Mouse (Mus musculus) heart, postnatal 4 days (tissue): ENCODE measurements around the gene Epb41l2. TPM values are rescaled to one million over a fixed set of nuclear protein-coding genes. Genes with fewer than 3 reads are reported as not detected.
A peak's percentile ranks its signal among the peaks of the same experiment; 100 is the strongest.

Experiments
- DNase-seq: peaks from one replicate; pipeline ENCODE4 v3.0.0; 2021
- total RNA-seq, 2 experiments: library from RNA; stranded (reverse); gene quantifications; 2 replicates each; pipeline ENCODE4 v1.2.3; 2021

The Epb41l2 gene
- total RNA-seq, 2 experiments from 2014 or later, result 90.5 to 91.5 TPM

- DNase-seq, result no peak
These were observed 78.1 kb downstream of the Epb41l2 start for GRCm38 (mm10) chr10:25437586-25438298.

- DNase-seq, result no peak
These were observed 78.7 kb downstream of the Epb41l2 start for GRCm38 (mm10) chr10:25438299-25438680.

- DNase-seq, result no peak
These were observed 79.6 kb downstream of the Epb41l2 start for GRCm38 (mm10) chr10:25439163-25439562.

DNA sequence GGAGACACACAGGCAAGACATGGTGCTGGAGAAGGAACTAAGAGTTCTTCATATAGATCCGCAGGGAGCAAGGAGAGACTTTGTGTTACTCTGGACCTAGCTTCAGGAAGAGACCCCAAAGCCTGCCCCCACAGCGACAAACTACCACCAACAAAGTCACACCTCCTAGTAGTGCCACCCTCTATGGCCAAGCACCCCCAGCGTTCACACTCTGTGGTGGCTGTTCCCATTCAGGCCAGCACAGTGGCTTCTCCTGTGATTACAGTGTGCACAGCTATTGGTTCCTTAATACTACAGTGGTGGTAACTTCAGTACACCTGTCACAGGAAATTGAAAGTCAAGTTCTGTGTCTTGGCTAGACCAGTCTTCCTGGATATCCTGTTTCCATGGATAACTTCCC, 80.3 kb downstream of the Epb41l2 start:
- no peak for DNase-seq

GRCm38 (mm10) chr10:25441405-25441804, 81.8 kb downstream of the Epb41l2 start:
- DNase-seq, result no peak

GRCm38 (mm10) chr10:25443626-25444025, 84.0 kb downstream of the Epb41l2 start:
- no peak for DNase-seq

DNA sequence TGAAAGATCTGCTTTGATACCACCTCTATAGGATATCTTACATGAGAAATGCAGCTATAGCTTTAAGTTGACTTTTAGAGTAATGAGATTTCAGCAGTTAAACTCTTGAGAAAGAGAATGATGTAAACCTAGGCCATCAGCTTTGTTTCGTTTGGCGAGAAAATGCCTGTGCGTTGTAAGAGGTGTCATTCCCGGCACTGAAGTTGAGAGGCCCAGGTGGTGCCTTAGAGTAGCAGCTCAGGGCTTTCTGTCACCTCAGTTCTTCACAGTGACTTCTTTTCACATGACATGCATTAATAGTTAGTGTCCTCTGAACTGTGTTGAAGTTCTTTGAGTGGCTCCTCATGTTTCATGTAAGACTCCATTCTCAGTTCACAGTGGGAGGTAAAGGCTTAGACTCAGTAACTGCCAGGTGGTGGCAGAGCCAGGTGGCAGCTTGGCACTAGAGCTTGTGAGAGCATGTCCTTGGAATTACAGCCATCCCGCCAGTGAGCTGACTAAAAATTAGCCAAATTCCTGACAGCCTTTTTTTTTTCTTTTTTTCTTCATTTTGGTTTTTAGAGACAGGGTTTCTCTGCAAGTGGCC, 84.7 kb downstream of the Epb41l2 start:
- DNase-seq, result no peak

- no peak for DNase-seq
These were observed 87.4 kb downstream of the Epb41l2 start for GRCm38 (mm10) chr10:25446953-25447525.

GRCm38 (mm10) chr10:25448676-25449075, 89.1 kb downstream of the Epb41l2 start:
- DNase-seq, result no peak

GRCm38 (mm10) chr10:25449312-25450020, 89.9 kb downstream of the Epb41l2 start:
- no peak for DNase-seq

DNA sequence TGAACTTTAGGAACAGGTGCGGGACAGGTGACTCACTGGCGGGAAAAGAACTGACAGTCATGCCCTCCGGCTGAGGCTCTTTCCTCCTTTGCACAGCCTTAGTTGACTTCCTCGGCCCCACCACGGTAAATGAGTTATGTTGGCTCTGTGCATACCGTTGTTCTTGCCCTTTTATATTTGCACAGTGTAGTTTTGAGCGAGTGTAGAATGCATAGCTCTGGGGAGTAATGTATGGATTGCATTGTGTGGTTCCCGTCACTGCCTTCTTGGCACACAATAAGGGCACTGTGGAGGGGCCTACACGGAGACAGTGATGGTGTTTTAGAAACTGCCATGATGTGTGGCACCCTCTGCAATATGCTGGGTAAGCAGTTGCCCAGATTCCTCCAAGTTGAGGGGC, 93.6 kb downstream of the Epb41l2 start:
- DNase-seq, result no peak

DNA sequence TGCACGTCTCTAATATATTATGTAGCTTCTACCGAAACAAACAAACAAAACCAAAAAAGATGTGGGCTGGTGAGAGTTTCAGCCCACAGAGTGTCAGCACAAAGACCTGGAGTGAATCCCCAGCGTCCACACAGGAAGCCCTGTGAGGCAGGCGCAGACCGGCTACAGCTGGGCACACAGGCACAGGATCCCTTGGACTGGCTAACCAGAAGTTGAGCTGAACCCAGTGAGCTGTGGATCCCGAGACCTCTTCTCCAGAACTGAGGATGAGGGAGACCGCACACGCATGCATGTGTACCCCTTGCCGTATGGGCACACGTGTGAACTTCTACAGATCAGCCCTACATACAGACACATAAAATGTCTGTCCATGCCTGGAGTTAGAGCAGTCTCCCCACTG, 94.2 kb downstream of the Epb41l2 start:
- no peak for DNase-seq

GRCm38 (mm10) chr10:25457118-25457517, 97.5 kb downstream of the Epb41l2 start:
- DNase-seq, result no peak

GRCm38 (mm10) chr10:25457996-25458395, 98.4 kb downstream of the Epb41l2 start:
- DNase-seq, result no peak

DNA sequence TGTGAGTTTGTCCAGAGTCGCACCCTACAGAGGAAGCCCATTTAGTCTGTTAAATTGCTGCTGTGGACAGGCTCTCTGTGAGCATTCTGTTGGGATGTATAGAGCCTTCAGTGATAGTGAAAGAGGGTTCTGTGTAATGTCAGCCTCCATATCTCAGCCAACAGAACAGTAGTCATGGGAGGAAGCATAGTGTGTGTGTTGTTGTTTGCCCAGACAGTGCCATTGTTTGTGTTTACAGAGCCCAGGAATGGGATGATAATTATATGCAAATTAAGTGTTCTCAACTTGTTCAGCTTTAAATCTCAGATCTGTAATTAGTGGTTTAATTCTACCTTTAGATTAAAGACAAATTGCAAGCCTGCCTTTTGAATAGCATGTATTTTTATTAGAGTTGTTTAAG, 102.2 kb downstream of the Epb41l2 start:
- DNase-seq, result no peak

- no peak for DNase-seq
These were observed 103.1 kb downstream of the Epb41l2 start for GRCm38 (mm10) chr10:25462669-25463068.

- DNase-seq, result no peak
These were observed 106.9 kb downstream of the Epb41l2 start for GRCm38 (mm10) chr10:25466493-25466892.

- DNase-seq, result no peak
These were observed 112.3 kb downstream of the Epb41l2 start for GRCm38 (mm10) chr10:25471944-25472343.

DNA sequence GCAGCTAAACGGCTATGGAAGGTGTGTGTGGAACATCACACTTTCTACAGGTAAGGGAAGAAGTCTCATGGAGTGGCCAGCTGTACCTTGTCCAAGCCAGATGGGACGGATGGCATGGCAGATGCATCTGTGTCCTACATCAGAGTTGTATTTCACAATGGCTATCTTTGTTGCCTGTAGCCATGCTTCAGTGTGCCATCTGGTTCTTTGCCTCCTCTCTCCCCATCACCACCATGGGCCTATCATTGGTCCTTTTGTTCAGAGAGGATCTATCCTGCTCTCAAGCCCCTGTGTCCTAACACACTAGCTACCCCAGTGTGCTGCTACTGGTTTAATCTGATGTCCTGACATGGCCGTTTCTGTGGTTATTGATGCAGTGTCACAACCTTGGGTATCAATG, 120.1 kb downstream of the Epb41l2 start:
- no peak for DNase-seq

- DNase-seq, result no peak
These were observed 123.2 kb downstream of the Epb41l2 start for GRCm38 (mm10) chr10:25482791-25483190.

DNA sequence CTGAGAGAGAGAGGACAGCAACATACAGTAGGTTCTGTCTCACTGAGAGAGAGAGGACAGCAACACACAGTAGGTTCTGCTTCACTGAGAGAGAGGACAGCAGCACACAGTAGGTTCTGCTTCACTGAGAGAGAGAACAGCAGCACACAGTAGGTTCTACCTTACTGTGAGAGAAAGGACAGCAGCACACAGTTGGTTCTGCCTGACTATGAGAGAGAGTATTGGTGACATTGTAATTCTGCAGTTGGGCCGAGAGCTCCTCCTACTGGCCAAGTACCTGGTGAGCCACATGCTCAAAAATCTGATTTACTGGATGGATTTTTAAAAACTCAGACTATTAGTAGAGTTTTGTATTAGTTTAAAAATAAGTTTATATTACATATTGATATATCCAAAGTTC, 128.9 kb downstream of the Epb41l2 start:
- DNase-seq, result peak; percentile 83

DNA sequence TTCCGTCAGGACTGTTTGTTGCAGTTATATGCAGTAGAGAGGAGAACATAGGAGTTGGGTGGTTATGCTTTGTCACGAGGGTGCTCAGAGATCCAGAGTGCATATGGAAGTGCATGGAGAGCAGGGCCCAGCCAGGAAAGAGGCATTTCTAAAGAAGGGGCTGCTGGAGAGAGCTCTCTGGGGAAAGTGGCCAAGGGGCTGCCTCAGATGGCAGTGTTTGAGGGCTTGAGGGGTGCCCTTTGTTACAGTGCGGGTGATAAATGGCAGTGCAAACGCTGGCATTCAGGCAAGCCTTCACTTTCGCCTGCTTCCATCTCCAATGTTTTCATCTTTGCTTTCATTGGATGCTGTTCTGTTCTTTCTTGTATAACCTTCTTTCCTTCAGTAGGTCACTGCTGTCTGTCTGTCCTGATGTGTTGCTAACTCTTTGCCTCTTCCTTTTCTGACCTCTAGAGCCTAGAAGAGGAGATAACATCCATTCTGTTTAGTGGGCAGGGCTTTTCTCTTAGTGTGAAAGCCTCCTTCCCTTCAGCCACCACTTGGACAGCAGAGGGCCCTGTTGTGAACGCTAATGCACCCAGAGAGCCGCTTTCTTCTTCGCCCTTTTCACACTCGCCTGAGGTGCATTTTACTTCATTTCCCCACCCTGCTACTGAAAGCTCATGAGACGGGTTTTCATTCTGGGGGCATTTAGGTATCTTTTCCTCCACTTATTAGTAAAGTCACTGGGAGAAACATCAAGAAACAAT, 139.9 kb downstream of the Epb41l2 start:
- no peak for DNase-seq

- no peak for DNase-seq
These were observed 143.7 kb downstream of the Epb41l2 start for GRCm38 (mm10) chr10:25503250-25503649.
